ENCODE assay signal across 20 mouse cellular contexts in the genomic region with DNA sequence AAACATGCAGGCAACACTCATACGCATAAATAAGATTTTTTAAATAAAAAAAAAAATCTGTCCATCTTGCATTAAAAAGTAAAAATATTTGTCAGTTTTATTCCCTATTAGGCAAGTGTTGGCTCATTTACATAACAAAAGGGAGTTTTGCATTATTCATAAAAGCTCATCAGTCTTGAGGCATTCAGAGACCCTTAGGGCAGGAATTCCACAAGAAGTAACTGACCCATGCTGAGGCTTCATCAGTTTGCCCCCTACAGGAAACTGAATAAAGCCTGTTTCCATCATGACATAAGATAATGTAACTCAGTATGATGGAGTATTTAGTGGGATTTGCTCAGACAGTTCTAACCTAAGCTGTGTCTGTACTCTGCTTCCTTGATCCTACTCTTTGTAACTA.
"Had no signal": no experiment of that assay in that cellular context is flagged by ENCODE, and none has a peak within 500 bp of the region (broad histone marks: within the 10 kb centered on the region; RNA-seq: fewer than 3 reads in every experiment).

No protein-coding gene starts in this region.

- H3K27me3 ChIP-seq: kidney, embryonic 15.5 days; liver, embryonic 13.5 days; neural tube, embryonic 13.5 days had no signal

- DNase-seq: kidney, adult 8-10 months; kidney, postnatal 10 days; kidney, postnatal 36 days; layer of hippocampus, postnatal 36 days; liver, embryonic 13.5 days; lung, adult 2 months; lung, postnatal 14 days; lung, postnatal 4 days; right cerebral cortex, adult 18-20 months; right cerebral cortex, postnatal 14 days; right cerebral cortex, postnatal 4 days; thymus, adult 2 months; thymus, postnatal 14 days; thymus, postnatal 4 days had no signal

- H3K27ac ChIP-seq: kidney, embryonic 15.5 days; left cerebral cortex, adult 2 months; liver, embryonic 13.5 days; neural tube, embryonic 13.5 days; stomach, postnatal 0 days had no signal

- H3K9ac ChIP-seq: kidney, embryonic 15.5 days; liver, embryonic 13.5 days; neural tube, embryonic 13.5 days had no signal

- H3K4me1 ChIP-seq: kidney, embryonic 15.5 days; liver, embryonic 13.5 days; neural tube, embryonic 13.5 days had no signal

- H3K9me3 ChIP-seq: kidney, embryonic 15.5 days; liver, embryonic 13.5 days; neural tube, embryonic 13.5 days had no signal

- H3K4me3 ChIP-seq: kidney, embryonic 15.5 days; left cerebral cortex, adult 2 months; liver, embryonic 13.5 days; myocyte; neural tube, embryonic 13.5 days had no signal

- H3K36me3 ChIP-seq: kidney, embryonic 15.5 days; liver, embryonic 13.5 days; neural tube, embryonic 13.5 days had no signal

- ATAC-seq: midbrain, embryonic 16.5 days had no signal

- H3K4me2 ChIP-seq: kidney, embryonic 15.5 days; liver, embryonic 13.5 days; neural tube, embryonic 13.5 days had no signal
